Mouse (Mus musculus) megakaryocyte, embryonic 14.5 days (primary cell): Measurements from ENCODE around the gene Gm2022. TPM values are rescaled to one million over a fixed set of nuclear protein-coding genes. Genes with fewer than 3 reads are reported as not detected.
"Not testable (repeated sequence)": the region's sequence is repeated elsewhere in the genome, so short reads cannot be mapped to it uniquely, and the experiment has no call there.

Experiments
- H3K27me3 ChIP-seq: replicated peaks from 2 replicates; pipeline ENCODE3; 2012; ENCODE audit warnings: inconsistent platforms
- H3K36me3 ChIP-seq: replicated peaks from 2 replicates; pipeline ENCODE3; 2012; ENCODE audit warnings: low read length, inconsistent platforms, mixed read lengths
- H3K4me1 ChIP-seq: 2 replicates; pipeline ENCODE4 v1.6.1; 2012; ENCODE audit warnings: inconsistent platforms
- H3K4me3 ChIP-seq: replicated peaks from 2 replicates; pipeline ENCODE3; 2012; ENCODE audit warnings: moderate library complexity, mild to moderate bottlenecking, inconsistent platforms
- H3K9me3 ChIP-seq: 2 replicates; pipeline ENCODE4 v1.6.1; 2012; ENCODE audit warnings: inconsistent platforms
- polyA plus RNA-seq: library from polyadenylated mRNA; stranded (reverse); fragments of >175 nt; gene quantifications from 2 replicates; pipeline ENCODE4 v1.2.3, GENCODE M21; 2012; ENCODE audit warnings: low replicate concordance; ENCODE audit not compliant: insufficient read depth

Gm2022 gene
- not detected in 2 replicates for polyA plus RNA-seq

DNA sequence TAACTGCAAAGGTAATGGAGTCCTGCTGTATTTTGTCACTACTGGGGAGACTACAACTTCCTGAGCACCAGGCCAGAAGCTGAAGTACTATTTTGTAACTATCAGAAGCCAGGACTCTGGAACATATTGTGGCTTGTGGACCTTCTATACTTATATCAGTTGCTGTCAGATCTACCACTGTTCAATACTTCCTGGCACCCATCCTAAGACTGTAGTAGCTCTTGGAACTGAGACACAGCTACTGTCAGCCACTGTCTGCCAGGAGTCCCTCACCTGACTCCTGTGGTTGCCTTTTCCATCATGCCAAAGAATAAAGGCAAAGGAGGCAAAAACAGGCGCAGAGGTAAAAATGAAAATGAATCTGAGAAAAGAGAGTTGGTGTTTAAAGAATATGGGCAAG lies at the start of gene Gm2022:
Gene Gm2022 (plus strand): TSS at position 301 of the 400 bp plus-strand sequence.
- not testable (repeated sequence) for H3K9me3 ChIP-seq, H3K4me3 ChIP-seq, H3K4me1 ChIP-seq, H3K27me3 ChIP-seq, H3K36me3 ChIP-seq

DNA sequence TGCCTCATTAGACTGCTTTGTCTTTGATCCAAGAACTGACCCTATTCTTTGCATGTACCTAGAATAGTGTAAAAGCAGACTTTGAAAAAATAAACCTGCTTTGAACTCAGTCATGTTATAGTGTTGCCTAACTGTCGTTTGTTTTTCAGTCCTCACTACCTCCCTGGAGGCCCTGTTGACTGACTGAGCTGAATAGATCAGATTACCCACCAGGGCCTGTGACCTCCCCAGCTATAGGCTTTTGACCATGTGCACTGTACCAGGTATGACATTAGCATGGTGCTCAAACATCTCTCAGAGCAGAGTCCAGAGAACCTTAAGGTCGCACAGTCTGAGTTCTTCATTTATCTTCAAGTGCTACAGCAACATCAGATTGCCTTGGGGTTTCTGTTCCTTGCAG lies 44.5 kb upstream of the Gm2022 start:
- H3K4me3 ChIP-seq, H3K27me3 ChIP-seq, H3K36me3 ChIP-seq: not testable (repeated sequence)

DNA sequence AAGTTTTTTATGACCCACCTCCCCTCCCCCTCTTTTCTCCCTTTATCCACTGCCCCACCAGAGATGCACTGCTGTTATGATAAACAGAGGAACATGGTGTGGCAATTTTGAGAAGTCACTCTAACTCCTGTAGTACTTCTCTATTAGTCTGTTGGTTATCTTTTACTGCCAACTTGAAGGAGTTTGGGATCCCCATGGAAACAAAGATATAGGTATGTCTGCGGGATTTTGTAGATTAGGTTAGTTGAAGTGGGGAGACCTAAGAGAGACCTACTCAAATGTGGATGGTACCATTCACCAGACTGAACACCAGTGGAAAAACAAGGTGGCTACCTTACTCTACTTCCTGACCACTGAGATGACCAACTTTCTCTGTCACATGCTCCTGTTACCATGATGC lies 39.1 kb upstream of the Gm2022 start:
- not testable (repeated sequence) for H3K9me3 ChIP-seq, H3K27me3 ChIP-seq, H3K4me1 ChIP-seq, H3K4me3 ChIP-seq, H3K36me3 ChIP-seq

More for the DNA sequence above, 44.5 kb upstream of the Gm2022 start:
- not testable (repeated sequence) for H3K4me1 ChIP-seq, H3K9me3 ChIP-seq

DNA sequence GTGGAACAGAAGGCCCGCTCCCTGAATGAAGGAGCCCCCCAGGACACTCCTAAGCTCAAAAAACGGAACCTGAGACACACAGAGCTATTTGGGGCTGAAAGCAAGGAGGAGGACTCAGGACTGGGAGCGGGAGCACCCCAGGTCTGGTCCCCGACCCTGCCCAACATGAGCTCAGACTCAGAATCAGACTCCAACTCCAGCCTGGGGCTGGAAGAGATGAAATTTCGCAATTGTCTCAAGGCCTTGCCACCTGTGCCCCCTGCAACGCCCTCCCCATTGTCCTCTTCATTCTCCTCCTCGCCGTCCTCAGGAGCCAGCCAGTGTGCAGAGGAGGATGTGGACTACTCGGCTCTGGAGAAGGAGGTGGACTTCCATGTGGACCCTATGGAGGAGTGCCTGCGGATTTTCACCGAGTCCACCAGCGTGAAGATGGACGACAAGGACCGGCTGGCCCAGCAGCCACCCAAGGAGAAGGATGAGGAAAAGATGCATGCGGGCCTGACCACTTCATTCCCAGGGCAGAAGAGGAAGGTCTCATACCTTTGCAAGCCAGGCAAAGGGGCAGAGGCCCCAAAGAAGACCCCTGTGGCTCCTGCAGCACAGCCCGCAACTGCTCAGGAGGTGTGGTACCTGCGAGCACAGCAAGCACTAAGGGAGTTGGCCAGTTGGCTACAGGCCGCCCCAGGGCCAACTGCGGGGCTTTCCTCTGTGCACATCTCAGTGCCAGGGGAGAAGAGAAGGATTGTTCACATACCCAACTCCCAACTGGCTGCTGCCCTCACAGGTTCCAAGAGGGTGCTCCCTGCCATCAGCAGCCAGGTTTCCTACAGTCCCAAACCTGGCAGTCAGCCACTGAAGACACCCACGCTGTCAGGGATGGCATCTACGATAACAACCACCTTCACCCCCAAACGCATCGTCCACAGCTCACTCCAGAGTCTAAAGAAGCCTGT lies 33.2 kb upstream of the Gm2022 start:
- not testable (repeated sequence) for H3K27me3 ChIP-seq, H3K36me3 ChIP-seq, H3K4me1 ChIP-seq
- Histone ChIP-seq H3K9me3 (peaks cover 24% of the 10 kb centered on the region), H3K4me3 (peak overlapping the region; percentile 29)

DNA sequence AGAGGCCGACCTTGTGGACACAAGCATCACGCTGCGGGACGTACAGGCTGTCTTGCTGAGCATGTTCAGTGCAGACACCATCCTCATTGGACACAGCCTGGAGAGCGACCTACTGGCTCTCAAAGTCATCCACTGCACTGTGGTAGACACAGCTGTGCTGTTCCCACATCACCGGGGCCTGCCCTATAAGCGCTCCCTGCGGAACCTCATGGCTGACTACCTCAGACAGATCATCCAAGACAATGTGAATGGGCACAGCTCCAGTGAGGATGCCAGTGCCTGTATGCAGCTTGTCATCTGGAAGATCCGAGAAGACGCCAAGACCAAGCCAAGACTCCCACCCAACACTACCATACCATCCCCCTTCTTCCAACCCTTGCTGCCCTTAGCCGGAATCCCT lies 31.5 kb upstream of the Gm2022 start:
- H3K36me3 ChIP-seq, H3K27me3 ChIP-seq, H3K4me1 ChIP-seq, H3K4me3 ChIP-seq: not testable (repeated sequence)
- H3K9me3 ChIP-seq = peaks cover 24% of the 10 kb centered on the region

- H3K27me3 ChIP-seq, H3K36me3 ChIP-seq, H3K4me3 ChIP-seq, H3K4me1 ChIP-seq: not testable (repeated sequence)
- H3K9me3 ChIP-seq = peaks cover 24% of the 10 kb centered on the region
Measured at GRCm38 (mm10) chr12:87864048-87864447, 31.1 kb upstream of the Gm2022 start.

- not testable (repeated sequence) for H3K4me1 ChIP-seq, H3K27me3 ChIP-seq, H3K9me3 ChIP-seq, H3K4me3 ChIP-seq, H3K36me3 ChIP-seq
Measured at GRCm38 (mm10) chr12:87873772-87874171, 21.4 kb upstream of the Gm2022 start, which contains the start of gene Gm2016. Gene Gm2016 (plus strand): TSS chr12:87874072.

DNA sequence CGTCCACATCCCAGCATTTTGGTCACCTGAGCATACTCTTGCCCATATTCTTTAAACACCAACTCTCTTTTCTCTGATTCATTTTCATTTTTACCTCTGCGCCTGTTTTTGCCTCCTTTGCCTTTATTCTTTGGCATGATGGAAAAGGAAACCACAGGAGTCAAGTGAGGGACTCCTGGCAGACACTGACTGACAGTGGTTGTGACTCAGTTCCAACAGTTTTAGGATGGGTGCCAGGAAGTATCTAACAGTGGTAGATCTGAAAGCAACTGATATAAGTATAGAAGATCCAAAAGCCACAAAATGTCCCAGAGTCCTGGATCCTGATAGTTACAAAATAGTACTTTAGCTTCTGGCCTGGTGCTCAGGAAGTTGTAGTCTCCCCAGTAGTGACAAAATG lies 24.6 kb downstream of the Gm2022 start, which contains the start of gene Gm2035:
Gene Gm2035 (minus strand): TSS at position 137 of the 400 bp plus-strand sequence.
- H3K36me3 ChIP-seq, H3K27me3 ChIP-seq, H3K4me1 ChIP-seq, H3K4me3 ChIP-seq, H3K9me3 ChIP-seq: not testable (repeated sequence)

Other genes starting within 250 kb of the Gm2022 start
- not detected in 2 replicates for gene Gm21319, start 119.6 kb upstream of the Gm2022 start, polyA plus RNA-seq
- not detected in 2 replicates for gene Gm21936, start 99.9 kb upstream of the Gm2022 start, polyA plus RNA-seq
- not detected in 2 replicates for gene BB287469, start 78.8 kb upstream of the Gm2022 start, polyA plus RNA-seq
- gene Gm2001, start 53.0 kb upstream of the Gm2022 start, polyA plus RNA-seq = not detected in 2 replicates
- not detected in 2 replicates for gene Gm2016, start 21.3 kb upstream of the Gm2022 start, polyA plus RNA-seq
- not detected in 2 replicates for gene Gm2035, start 24.5 kb downstream of the Gm2022 start, polyA plus RNA-seq
- gene Gm2042, start 58.7 kb downstream of the Gm2022 start, polyA plus RNA-seq = not detected in 2 replicates
- not detected in 2 replicates for gene Gm2075, start 116.5 kb downstream of the Gm2022 start, polyA plus RNA-seq
- gene Gm6803, start 123.4 kb downstream of the Gm2022 start, polyA plus RNA-seq = not detected in 2 replicates
- gene Gm2056, start 131.6 kb downstream of the Gm2022 start, polyA plus RNA-seq = not detected in 2 replicates
- not detected in 2 replicates for gene Gm16368, start 188.3 kb downstream of the Gm2022 start, polyA plus RNA-seq